Mouse (Mus musculus): ENCODE results near the gene Ntrk2. TPM values are rescaled to one million over a fixed set of nuclear protein-coding genes. Genes with fewer than 3 reads are reported as not detected.

Ntrk2 gene
- polyA plus RNA-seq (2012; rRNA removed), result 13.7 and 19.1 TPM in 2 replicates

DNA sequence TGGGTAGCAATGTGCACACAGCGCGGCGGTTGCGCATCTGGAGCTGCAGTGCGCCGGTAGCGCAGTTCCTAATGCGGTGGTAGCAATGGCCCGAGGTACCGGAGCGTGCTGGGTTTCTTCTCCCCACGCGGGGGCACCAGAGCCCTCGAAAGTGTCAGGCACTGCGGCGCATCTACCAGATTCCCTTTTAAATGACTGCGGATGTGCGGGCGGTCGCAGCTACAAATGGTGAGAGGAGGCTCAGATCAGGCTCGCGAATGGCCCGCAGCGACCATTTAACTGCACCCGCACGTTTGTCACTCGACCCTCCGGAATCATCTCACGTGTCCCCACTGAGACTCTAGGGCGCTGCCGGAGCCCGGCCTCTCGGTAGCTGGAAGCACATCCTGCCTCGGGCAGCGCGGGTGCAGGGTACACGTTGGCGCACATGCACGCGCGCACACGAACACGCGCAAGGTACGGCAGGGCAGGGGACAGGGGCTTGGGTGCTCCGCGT lies at the start of gene Ntrk2:
Gene Ntrk2 (plus strand): TSS at position 173 of the 496 bp plus-strand sequence.
- TF ChIP-seq POLR2A (IDR thresholded peaks at IDR 0.05; ENCODE audit: borderline replicate concordance, extremely low read depth, low read depth, low read length) (no peak), CTCF (IDR thresholded peaks at IDR 0.05; ENCODE audit: insufficient read depth, low read length) (peak; percentile 64)
- no peaks in the 10 kb centered on the region for H3K4me1 ChIP-seq (ENCODE audit: control insufficient read depth, insufficient read depth, low read length)
- WGBS, result 2% methylated on average over 47 of the region's 47 CpGs
- peak within 1 kb of the TSS; percentile 70 for H3K4me3 ChIP-seq (replicated peaks; ENCODE audit: extremely low read depth, low read depth, low read length)
- DNase-seq, result peak; percentile 65

DNA sequence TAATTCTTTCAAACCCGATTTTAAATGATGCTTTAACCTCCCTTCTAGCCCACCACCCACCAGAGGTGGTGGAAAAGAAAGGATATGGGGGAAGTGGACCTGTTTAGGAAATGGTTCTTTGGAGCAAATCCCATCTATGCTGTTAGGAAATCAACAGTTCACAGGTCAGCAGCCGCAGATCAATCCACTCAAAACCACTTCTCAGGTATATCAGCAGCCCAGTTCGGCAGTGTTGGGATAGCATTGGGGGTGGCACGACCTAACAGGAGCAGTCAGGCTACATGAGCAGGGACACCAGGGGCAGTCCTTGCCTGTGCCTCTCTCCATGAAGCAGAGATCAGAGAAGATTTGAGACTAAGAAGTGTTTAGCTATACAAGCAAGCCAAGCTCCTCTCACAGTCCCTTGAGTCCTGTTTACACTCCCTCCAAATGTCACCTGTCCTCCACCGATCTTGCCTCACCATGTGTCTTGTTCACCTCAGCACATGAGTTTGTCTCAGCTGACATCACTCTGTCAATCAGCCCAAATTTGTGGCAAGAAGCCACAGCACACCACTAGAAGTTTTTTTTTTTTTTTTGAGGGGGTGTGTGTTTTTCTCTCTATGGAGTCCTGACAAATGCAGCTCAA lies 45.3 kb upstream of the Ntrk2 start:
- H3K4me1 ChIP-seq (ENCODE audit: control insufficient read depth, insufficient read depth, low read length), result no peaks in the 10 kb centered on the region
- TF ChIP-seq CTCF (IDR thresholded peaks at IDR 0.05; ENCODE audit: insufficient read depth, low read length), result no peak
- no peak for TF ChIP-seq POLR2A (IDR thresholded peaks at IDR 0.05; ENCODE audit: borderline replicate concordance, extremely low read depth, low read depth, low read length)
- DNase-seq, result no peak
- no peak overlapping the region for H3K4me3 ChIP-seq (replicated peaks; ENCODE audit: extremely low read depth, low read depth, low read length)
- WGBS, result 69% methylated on average over 5 of the region's 5 CpGs

DNA sequence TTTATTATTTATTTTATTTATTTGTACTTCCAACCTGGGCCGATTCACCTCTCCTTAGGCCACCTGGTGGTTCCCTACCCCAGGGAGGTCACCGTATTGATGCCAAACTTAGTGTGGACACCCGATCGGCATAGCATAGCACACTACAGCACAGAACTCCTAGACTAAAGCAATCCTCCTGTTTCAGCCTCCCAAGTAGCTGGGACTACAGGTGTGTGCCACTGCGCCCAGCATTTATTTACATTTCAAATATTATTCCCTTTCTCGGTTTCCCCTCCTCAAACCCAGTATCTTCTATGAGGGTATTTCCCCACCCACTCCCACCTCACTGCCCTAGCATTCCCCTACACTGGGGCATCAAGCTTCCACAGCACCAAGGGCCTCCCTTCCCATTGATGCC lies 38.1 kb upstream of the Ntrk2 start:
- 88% methylated on average over 6 of the region's 6 CpGs for WGBS
- TF ChIP-seq CTCF (IDR thresholded peaks at IDR 0.05; ENCODE audit: insufficient read depth, low read length) (no peak), POLR2A (IDR thresholded peaks at IDR 0.05; ENCODE audit: borderline replicate concordance, extremely low read depth, low read depth, low read length) (no peak)
- DNase-seq, result no peak
- no peaks in the 10 kb centered on the region for H3K4me1 ChIP-seq (ENCODE audit: control insufficient read depth, insufficient read depth, low read length)
- H3K4me3 ChIP-seq (replicated peaks; ENCODE audit: extremely low read depth, low read depth, low read length), result no peak overlapping the region

DNA sequence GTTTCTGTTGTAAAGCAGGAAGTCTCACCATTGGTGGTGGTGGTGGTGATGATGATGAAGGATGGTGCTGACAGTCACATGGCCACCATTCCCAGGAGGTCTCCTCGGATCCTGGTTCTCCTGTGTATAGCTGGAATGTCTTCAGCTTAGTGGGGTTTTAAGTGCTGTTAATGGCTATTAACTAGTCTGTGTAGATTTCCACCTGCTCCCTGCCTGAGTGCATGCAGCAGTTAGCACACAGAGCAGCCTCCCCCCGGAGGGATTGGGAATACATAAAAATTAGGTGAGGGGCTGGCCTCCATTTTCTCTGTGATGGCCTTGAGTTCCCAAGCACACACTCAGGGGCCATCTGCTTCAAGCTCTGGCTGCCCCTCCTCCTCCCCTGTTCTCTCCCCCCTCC lies 36.9 kb upstream of the Ntrk2 start:
- 49% methylated on average over 2 of the region's 2 CpGs for WGBS

DNA sequence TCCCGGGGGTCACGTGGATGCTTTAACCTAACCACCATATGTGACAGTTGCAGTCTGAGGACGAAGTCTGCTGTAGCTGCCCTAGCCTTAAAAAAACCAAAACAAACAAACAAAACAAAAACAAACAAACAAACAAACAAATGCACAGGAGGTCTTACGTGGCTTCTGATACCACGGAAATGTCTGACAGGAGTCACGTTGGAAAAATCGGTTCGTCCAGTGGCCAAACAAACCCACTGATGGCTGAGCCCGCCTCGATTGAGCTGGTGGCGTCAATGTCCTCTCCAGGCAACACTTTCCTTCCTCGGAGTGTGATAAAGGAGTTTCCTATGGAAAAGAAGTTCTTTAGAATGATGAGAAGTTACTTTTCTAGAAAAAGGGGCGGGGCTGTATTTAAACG lies 27.1 kb upstream of the Ntrk2 start:
- Histone ChIP-seq H3K4me3 (replicated peaks; ENCODE audit: extremely low read depth, low read depth, low read length) (no peak overlapping the region), H3K4me1 (ENCODE audit: control insufficient read depth, insufficient read depth, low read length) (no peaks in the 10 kb centered on the region)
- DNase-seq, result no peak
- no peak for TF ChIP-seq CTCF (IDR thresholded peaks at IDR 0.05; ENCODE audit: insufficient read depth, low read length)
- no peak for TF ChIP-seq POLR2A (IDR thresholded peaks at IDR 0.05; ENCODE audit: borderline replicate concordance, extremely low read depth, low read depth, low read length)
- WGBS, result 88% methylated on average over 14 of the region's 14 CpGs

More for the DNA sequence above, 36.9 kb upstream of the Ntrk2 start:
- H3K4me1 ChIP-seq (ENCODE audit: control insufficient read depth, insufficient read depth, low read length), result no peaks in the 10 kb centered on the region
- DNase-seq, result no peak
- H3K4me3 ChIP-seq (replicated peaks; ENCODE audit: extremely low read depth, low read depth, low read length), result no peak overlapping the region
- no peak for TF ChIP-seq POLR2A (IDR thresholded peaks at IDR 0.05; ENCODE audit: borderline replicate concordance, extremely low read depth, low read depth, low read length)
- TF ChIP-seq CTCF (IDR thresholded peaks at IDR 0.05; ENCODE audit: insufficient read depth, low read length), result no peak

DNA sequence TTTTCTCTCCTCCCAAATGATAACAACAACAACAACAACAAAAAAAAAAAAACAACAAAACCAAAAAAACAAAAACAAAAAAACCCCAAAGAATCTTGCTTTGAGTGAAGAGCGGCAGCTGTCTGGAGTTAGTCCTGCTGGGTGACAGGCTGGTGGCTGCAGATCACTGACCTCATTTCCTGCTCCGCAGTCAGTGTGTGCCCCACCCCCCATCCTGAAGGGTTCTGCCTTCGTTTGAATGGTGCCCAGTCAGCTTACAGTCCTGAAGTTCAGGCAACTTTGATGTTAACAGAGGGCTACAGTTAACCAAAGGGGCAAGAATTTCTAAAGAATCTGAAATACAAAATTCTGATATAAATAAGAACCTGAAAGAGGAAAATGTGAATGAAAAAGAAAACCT lies 19.9 kb upstream of the Ntrk2 start:
- WGBS, result 5% methylated on average over 3 of the region's 3 CpGs
- Histone ChIP-seq H3K4me1 (ENCODE audit: control insufficient read depth, insufficient read depth, low read length) (no peaks in the 10 kb centered on the region), H3K4me3 (replicated peaks; ENCODE audit: extremely low read depth, low read depth, low read length) (no peak overlapping the region)
- TF ChIP-seq POLR2A (IDR thresholded peaks at IDR 0.05; ENCODE audit: borderline replicate concordance, extremely low read depth, low read depth, low read length), result no peak
- TF ChIP-seq CTCF (IDR thresholded peaks at IDR 0.05; ENCODE audit: insufficient read depth, low read length), result no peak
- DNase-seq, result no peak

DNA sequence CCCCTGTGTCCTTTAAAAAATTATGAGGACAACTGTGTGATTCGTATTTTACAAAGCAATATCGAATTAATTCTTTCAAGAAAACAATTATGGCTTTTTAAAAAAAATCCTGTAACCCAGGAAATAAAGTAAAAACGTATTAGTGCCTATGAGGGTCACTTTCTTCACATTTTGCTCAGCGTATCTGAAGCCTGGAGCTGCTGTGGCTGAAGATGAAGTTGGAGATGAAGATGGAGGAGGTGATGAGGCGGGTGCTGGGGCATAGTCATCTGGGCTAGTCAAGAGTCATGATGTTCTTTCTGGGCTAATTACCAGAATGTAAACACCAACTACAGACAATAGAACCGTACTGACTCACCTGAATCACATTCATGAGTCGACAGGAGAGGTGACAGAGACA lies 15.6 kb upstream of the Ntrk2 start:
- TF ChIP-seq CTCF (IDR thresholded peaks at IDR 0.05; ENCODE audit: insufficient read depth, low read length) (no peak), POLR2A (IDR thresholded peaks at IDR 0.05; ENCODE audit: borderline replicate concordance, extremely low read depth, low read depth, low read length) (no peak)
- H3K4me3 ChIP-seq (replicated peaks; ENCODE audit: extremely low read depth, low read depth, low read length), result no peak overlapping the region
- no peak for DNase-seq
- 75% methylated on average over 7 of the region's 7 CpGs for WGBS
- no peaks in the 10 kb centered on the region for H3K4me1 ChIP-seq (ENCODE audit: control insufficient read depth, insufficient read depth, low read length)

DNA sequence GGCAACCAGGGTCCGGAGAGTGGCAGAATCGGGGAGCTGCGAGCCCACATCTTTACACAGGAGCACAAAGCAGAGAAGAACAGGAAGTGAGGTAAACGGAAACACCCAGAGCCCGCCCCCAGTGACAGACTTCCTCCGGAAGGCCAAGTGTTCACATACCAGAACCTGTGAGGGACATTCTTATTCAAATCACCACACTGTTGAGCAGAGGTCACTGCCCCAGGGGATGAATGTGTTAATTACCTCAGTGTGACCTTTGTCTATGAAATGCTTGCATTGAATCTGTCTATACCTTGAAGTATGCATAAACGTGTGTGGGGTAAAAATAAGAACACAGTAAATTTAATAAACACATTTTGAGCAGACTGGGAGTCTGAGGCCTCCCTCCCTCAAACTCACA lies 9.0 kb upstream of the Ntrk2 start:
- 88% methylated on average over 7 of the region's 7 CpGs for WGBS
- Histone ChIP-seq H3K4me3 (replicated peaks; ENCODE audit: extremely low read depth, low read depth, low read length) (no peak overlapping the region), H3K4me1 (ENCODE audit: control insufficient read depth, insufficient read depth, low read length) (no peaks in the 10 kb centered on the region)
- no peak for TF ChIP-seq POLR2A (IDR thresholded peaks at IDR 0.05; ENCODE audit: borderline replicate concordance, extremely low read depth, low read depth, low read length)
- no peak for TF ChIP-seq CTCF (IDR thresholded peaks at IDR 0.05; ENCODE audit: insufficient read depth, low read length)
- DNase-seq, result no peak

DNA sequence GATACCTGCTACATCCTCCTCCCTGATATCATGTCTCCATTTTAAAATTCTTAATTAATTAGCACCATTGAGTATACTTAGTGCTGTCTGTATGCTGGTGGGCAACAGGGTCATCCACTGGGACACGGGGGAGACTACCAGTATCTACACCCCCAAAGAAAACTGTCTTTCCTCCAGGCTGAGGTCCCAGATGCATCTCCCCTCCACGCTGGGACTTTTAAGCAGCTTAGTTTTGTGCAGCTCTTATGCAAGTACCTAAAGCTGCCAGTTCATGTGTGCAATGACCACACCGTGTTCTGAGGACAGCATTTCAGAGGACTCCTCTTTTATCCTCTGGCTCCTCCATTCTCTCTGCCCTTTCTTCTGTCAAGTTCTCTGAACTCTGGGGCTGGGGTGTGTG lies 5.1 kb upstream of the Ntrk2 start:
- Histone ChIP-seq H3K4me3 (replicated peaks; ENCODE audit: extremely low read depth, low read depth, low read length) (no peak overlapping the region), H3K4me1 (ENCODE audit: control insufficient read depth, insufficient read depth, low read length) (no peaks in the 10 kb centered on the region)
- no peak for DNase-seq
- 47% methylated on average over 3 of the region's 3 CpGs for WGBS
- TF ChIP-seq CTCF (IDR thresholded peaks at IDR 0.05; ENCODE audit: insufficient read depth, low read length) (no peak), POLR2A (IDR thresholded peaks at IDR 0.05; ENCODE audit: borderline replicate concordance, extremely low read depth, low read depth, low read length) (no peak)

DNA sequence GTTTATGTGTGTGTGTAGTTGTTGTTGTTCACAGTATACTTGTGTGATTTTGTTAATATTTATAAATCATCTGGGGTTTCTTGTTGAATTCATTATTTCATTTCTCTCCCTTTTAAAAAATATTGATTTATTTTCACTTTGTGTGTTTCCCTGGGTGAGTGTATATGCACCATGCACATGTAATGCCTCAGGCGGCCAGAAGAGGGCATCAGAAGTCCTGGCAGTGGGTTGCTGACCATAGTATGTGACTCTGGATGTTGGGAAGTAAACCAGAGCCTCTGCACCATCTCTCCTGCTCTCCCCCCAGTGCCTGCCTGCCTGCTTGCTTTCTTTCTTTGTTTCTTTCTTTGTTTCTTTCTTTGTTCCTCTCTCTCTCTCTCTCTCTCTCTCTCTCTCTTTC lies 2.5 kb upstream of the Ntrk2 start:
- H3K4me3 ChIP-seq (replicated peaks; ENCODE audit: extremely low read depth, low read depth, low read length), result no peak overlapping the region
- TF ChIP-seq POLR2A (IDR thresholded peaks at IDR 0.05; ENCODE audit: borderline replicate concordance, extremely low read depth, low read depth, low read length) (no peak), CTCF (IDR thresholded peaks at IDR 0.05; ENCODE audit: insufficient read depth, low read length) (no peak)
- no peaks in the 10 kb centered on the region for H3K4me1 ChIP-seq (ENCODE audit: control insufficient read depth, insufficient read depth, low read length)
- WGBS, result 17% methylated on average over 1 of the region's 1 CpGs
- DNase-seq, result no peak

Data from lung, adult 2 months (tissue).